ENCODE assay signal across 8 mouse cellular contexts in the genomic region with DNA sequence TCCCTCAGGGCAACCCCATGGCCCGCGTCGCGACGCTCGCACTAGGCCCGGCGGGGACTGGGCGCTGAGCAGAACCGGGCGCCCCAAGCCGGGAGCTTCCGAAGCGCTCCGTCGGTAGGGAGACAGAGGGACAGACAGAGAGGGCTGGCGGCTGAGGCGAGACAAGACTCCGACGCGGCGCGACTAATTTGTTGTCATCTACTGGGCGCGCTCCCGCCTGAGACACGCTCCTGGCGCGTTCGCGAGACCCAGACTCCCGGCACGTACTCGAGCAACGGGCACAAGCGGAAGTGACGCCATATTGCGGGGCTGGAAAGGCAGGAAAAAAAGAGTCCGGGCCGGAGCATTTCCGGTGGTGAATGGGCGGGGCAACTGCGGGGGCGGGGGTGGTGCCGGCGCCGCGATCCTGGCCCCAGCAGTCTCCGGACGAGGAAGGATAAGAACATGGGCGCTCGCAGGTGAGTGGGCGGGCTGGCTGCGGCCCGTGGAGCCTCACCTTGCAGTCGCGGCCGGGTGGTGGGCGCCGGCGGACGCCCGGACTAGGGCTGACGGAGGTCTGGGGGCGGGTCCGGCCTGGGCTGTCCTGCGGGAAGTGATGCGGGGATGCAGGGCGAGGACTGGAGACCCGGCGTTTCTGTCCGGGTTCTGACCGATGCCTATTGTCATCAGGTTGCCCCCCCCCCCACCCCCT. TPM values are rescaled to one million over a fixed set of nuclear protein-coding genes. Genes with fewer than 3 reads are reported as not detected.
DNase-seq lines count a peak whose midpoint lies in the region; ATAC-seq and TF ChIP-seq lines count a peak whose summit lies in the region.

A gene (minus strand): TSS at position 211 of the 691 bp plus-strand sequence.

- WGBS in kidney, embryonic 14.5 days: under 1% methylated on average over 69 of the region's 73 CpGs
- WGBS in limb, embryonic 15.5 days: under 1% methylated on average over 71 of the region's 73 CpGs

- no peak for TF ChIP-seq CTCF in bone marrow macrophage, adult 2 months (IDR thresholded peaks at IDR 0.05; ENCODE audit: low read depth, low read length)
- no peak for TF ChIP-seq CTCF in embryonic fibroblast, embryonic 13.5 days (IDR thresholded peaks at IDR 0.05; ENCODE audit: borderline replicate concordance, insufficient read depth, low read length)

- H3K27ac ChIP-seq in bone marrow macrophage, adult 2 months (ENCODE audit: insufficient read depth, low read depth, low read length): peak within 1 kb of the TSS; percentile 81
- H3K27ac ChIP-seq in embryonic fibroblast, embryonic 13.5 days (ENCODE audit: insufficient read depth, low read length): peak within 1 kb of the TSS; percentile 61
- H3K27ac ChIP-seq in kidney, embryonic 14.5 days (ENCODE audit: low read depth, low read length): peak within 1 kb of the TSS; percentile 85
- H3K27ac ChIP-seq in limb, embryonic 15.5 days: peak within 1 kb of the TSS; percentile 92

- peak within 1 kb of the TSS; percentile 80 for H3K4me3 ChIP-seq in bone marrow macrophage, adult 2 months (ENCODE audit: insufficient read depth, low read length)
- H3K4me3 ChIP-seq in embryonic fibroblast, embryonic 13.5 days (ENCODE audit: insufficient read depth, low read length): peak within 1 kb of the TSS; percentile 96
- H3K4me3 ChIP-seq in kidney, embryonic 14.5 days (ENCODE audit: low read length): peak within 1 kb of the TSS; percentile 93
- peak within 1 kb of the TSS; percentile 86 for H3K4me3 ChIP-seq in limb, embryonic 15.5 days

- no peaks in the 10 kb centered on the region for H3K27me3 ChIP-seq in kidney, embryonic 14.5 days (ENCODE audit: control insufficient read depth, insufficient read depth, low read length)
- H3K27me3 ChIP-seq in limb, embryonic 15.5 days: no peaks in the 10 kb centered on the region

- H3K4me1 ChIP-seq in bone marrow macrophage, adult 2 months (ENCODE audit: control insufficient read depth, insufficient read depth, low read length): peaks cover 15% of the 10 kb centered on the region
- H3K4me1 ChIP-seq in embryonic fibroblast, embryonic 13.5 days (ENCODE audit: control insufficient read depth, insufficient read depth, low read length): peaks cover 8% of the 10 kb centered on the region
- H3K4me1 ChIP-seq in kidney, embryonic 14.5 days (ENCODE audit: control insufficient read depth, insufficient read depth, low read length): peaks cover 12% of the 10 kb centered on the region; the same call in 1 of the 2 replicates
- peaks cover 25% of the 10 kb centered on the region for H3K4me1 ChIP-seq in limb, embryonic 15.5 days

- peak; percentile 94 for ATAC-seq in kidney, embryonic 14.5 days (ENCODE audit: low FRiP score, low TSS enrichment)
- peak; percentile 89 for ATAC-seq in limb, embryonic 15.5 days (ENCODE audit: insufficient number of reproducible peaks, low FRiP score, low TSS enrichment, low read depth)

- peak within 1 kb of the TSS; percentile 90 for H3K9ac ChIP-seq in kidney, embryonic 14.5 days (ENCODE audit: low read depth, low read length)
- H3K9ac ChIP-seq in limb, embryonic 15.5 days: peak within 1 kb of the TSS; percentile 95

- H3K4me2 ChIP-seq in kidney, embryonic 14.5 days (replicated peaks; ENCODE audit: low read depth, low read length): peak within 1 kb of the TSS; percentile 79
- H3K4me2 ChIP-seq in limb, embryonic 15.5 days: peak within 1 kb of the TSS; percentile 76

- H3K9me3 ChIP-seq in kidney, embryonic 14.5 days (ENCODE audit: control insufficient read depth, low read length): no peaks in the 10 kb centered on the region
- H3K9me3 ChIP-seq in limb, embryonic 15.5 days: no peaks in the 10 kb centered on the region

- peak; percentile 97 for DNase-seq in A20 (ENCODE audit: low read depth, low spot score)
- DNase-seq in heart, adult 9 months (ENCODE audit: low spot score in 2 of 2): peak; percentile 95
- peak; percentile 88 to 92 for DNase-seq in monocyte, adult 2 months (ENCODE audit: low read depth in 1 of 2, low spot score in 2 of 2)
- peak; percentile 93 to 96 for DNase-seq in spleen, postnatal 36 days (ENCODE audit: low spot score in 2 of 2)

- peaks cover 7% of the 10 kb centered on the region; the same call in 1 of the 2 replicates for H3K36me3 ChIP-seq in kidney, embryonic 14.5 days (ENCODE audit: control insufficient read depth, insufficient read depth, low read length)
- peaks cover 10% of the 10 kb centered on the region; the same call in 1 of the 2 replicates for H3K36me3 ChIP-seq in limb, embryonic 15.5 days

- TF ChIP-seq POLR2A in bone marrow macrophage, adult 2 months (IDR thresholded peaks at IDR 0.05; ENCODE audit: borderline replicate concordance, low read depth, low read length): no peak
- TF ChIP-seq POLR2A in embryonic fibroblast, embryonic 13.5 days (IDR thresholded peaks at IDR 0.05; ENCODE audit: low read depth, low read length): peak; percentile 76

RNA-seq across cellular contexts. Expression of the gene that starts here (rescaled TPM):
- polyA plus RNA-seq in bone marrow macrophage, adult 2 months (2012; ENCODE audit: insufficient read depth, insufficient read length, missing spikeins): 14.4 and 16.5 TPM in 2 replicates
- polyA plus RNA-seq in embryonic fibroblast, embryonic 13.5 days (2011; ENCODE audit: insufficient read length, low read depth, missing spikeins): 24.5 and 25.9 TPM in 2 replicates
- polyA plus RNA-seq in kidney, embryonic 14.5 days (2014; fragmentation: Nextera tagmentation; extraction: Ambion mirVana): 9.5 and 17.2 TPM in 2 replicates
- 12.9 and 13.6 TPM in 2 replicates for polyA plus RNA-seq in limb, embryonic 15.5 days (2015; fragmentation: Nextera tagmentation; extraction: Ambion mirVana)

Comparison
In these comparisons a context has a peak if more than half of its experiments do, and no peak if none do; other contexts are left out.
1. Peak in every context shown above with its lines: DNase-seq, ATAC-seq, H3K4me3 ChIP-seq and H3K27ac ChIP-seq.